Mouse (Mus musculus) myocyte (in vitro differentiated cells): ENCODE data around the gene Gm20388. TPM values are rescaled to one million over a fixed set of nuclear protein-coding genes. Genes with fewer than 3 reads are reported as not detected.

ENCODE experiments used
- H3K27me3 ChIP-seq: one replicate; pipeline ENCODE4 v1.6.1; 2011; ENCODE audit not compliant: control insufficient read depth, insufficient read depth, insufficient read length
- H3K36me3 ChIP-seq: one replicate; pipeline ENCODE4 v1.6.1; 2011; ENCODE audit not compliant: control insufficient read depth, insufficient read depth
- H3K4me2 ChIP-seq: one replicate; pipeline ENCODE4 v1.6.1; 2011; ENCODE audit warnings: low read depth, control low read depth
- H3K4me3 ChIP-seq: one replicate; pipeline ENCODE4 v1.5.1; 2011; ENCODE audit warnings: mild to moderate bottlenecking, control low read depth, moderate library complexity
- H3K79me2 ChIP-seq: one replicate; pipeline ENCODE4 v1.6.1; 2011; ENCODE audit not compliant: control insufficient read depth, insufficient read depth
- H3ac ChIP-seq: one replicate; pipeline ENCODE4 v1.6.1; 2011; ENCODE audit not compliant: control insufficient read depth, insufficient read length
- CEBPB ChIP-seq: IDR thresholded peaks from 2 replicates; pipeline ENCODE4 v1.6.1; 2011; ENCODE audit warnings: mild to moderate bottlenecking, moderate library complexity; ENCODE audit not compliant: poor library complexity, insufficient read depth, severe bottlenecking
- E2F4 ChIP-seq: IDR thresholded peaks from one replicate; pipeline ENCODE4 v1.6.1; 2011; ENCODE audit warnings: mild to moderate bottlenecking, control low read depth, moderate library complexity; ENCODE audit not compliant: insufficient read depth
- MAX ChIP-seq: IDR thresholded peaks from one replicate; pipeline ENCODE4 v1.6.1; 2011; ENCODE audit warnings: low read depth, mild to moderate bottlenecking, control low read depth
- MYOD1 ChIP-seq, 3 experiments: IDR thresholded peaks; one replicate each; pipeline ENCODE4 v1.6.1; 2011; ENCODE audit warnings: control low read depth in 2 of 3, low read depth in 2 of 3, mild to moderate bottlenecking in 2 of 3, moderate library complexity in 1 of 3; ENCODE audit not compliant: insufficient read length in 2 of 3, control insufficient read depth in 1 of 3
- MYOG ChIP-seq, 3 experiments: IDR thresholded peaks; one replicate each; pipeline ENCODE4 v1.6.1; 2011; ENCODE audit warnings: control low read depth in 2 of 3, low read depth in 2 of 3, mild to moderate bottlenecking in 2 of 3; ENCODE audit not compliant: insufficient read length in 2 of 3, control insufficient read depth in 1 of 3, insufficient read depth in 1 of 3
- POLR2A ChIP-seq: IDR thresholded peaks from one replicate; pipeline ENCODE4 v1.6.1; 2011; ENCODE audit warnings: low read depth, mild to moderate bottlenecking, control low read depth, moderate library complexity; ENCODE audit not compliant: insufficient read length
- POLR2AphosphoS2 ChIP-seq: IDR thresholded peaks from one replicate; pipeline ENCODE4 v1.6.1; 2011; ENCODE audit warnings: low read depth, control low read depth; ENCODE audit not compliant: insufficient read length
- REST ChIP-seq: IDR thresholded peaks from one replicate; pipeline ENCODE4 v1.6.1; 2011; ENCODE audit warnings: mild to moderate bottlenecking, control low read depth, moderate library complexity; ENCODE audit not compliant: insufficient read depth, insufficient read length
- SRF ChIP-seq: IDR thresholded peaks from one replicate; pipeline ENCODE4 v1.6.1; 2011; ENCODE audit warnings: low read depth; ENCODE audit not compliant: control insufficient read depth, insufficient read length
- TCF12 ChIP-seq: IDR thresholded peaks from one replicate; pipeline ENCODE4 v1.6.1; 2011; ENCODE audit warnings: mild to moderate bottlenecking, control low read depth; ENCODE audit not compliant: poor library complexity, insufficient read depth, severe bottlenecking
- TCF3 ChIP-seq: IDR thresholded peaks from one replicate; pipeline ENCODE4 v1.6.1; 2011; ENCODE audit warnings: low read depth, control low read depth; ENCODE audit not compliant: insufficient read length
- USF1 ChIP-seq: IDR thresholded peaks from one replicate; pipeline ENCODE4 v1.6.1; 2011; ENCODE audit warnings: low read depth, mild to moderate bottlenecking, control low read depth, moderate library complexity
- polyA plus RNA-seq: library from polyadenylated mRNA; unstranded; fragments of >200 nt; fragmentation: generic; extraction: Trizol; gene quantifications from one replicate; pipeline ENCODE4 v1.2.1, GENCODE M21; 2012; ENCODE audit warnings: missing spikeins

Gene Gm20388
- polyA plus RNA-seq, 1 experiment = 15.3 TPM

- no peak overlapping the region for H3K4me2 ChIP-seq
- H3K4me3 ChIP-seq = no peak overlapping the region
- H3K27me3 ChIP-seq = no peaks in the 10 kb centered on the region
- H3K79me2 ChIP-seq = no peaks in the 10 kb centered on the region
- H3ac ChIP-seq = no peak overlapping the region
- TF ChIP-seq POLR2AphosphoS2 (no peak), POLR2A (no peak), MAX (no peak), USF1 (no peak), MYOG (IDR thresholded peaks at IDR 0.05; ENCODE audit: control insufficient read depth in 1 of 3, insufficient read depth in 1 of 3, insufficient read length in 2 of 3, low read depth in 2 of 3) (no peak), TCF12 (no peak), TCF3 (no peak), E2F4 (no peak), SRF (no peak), MYOD1 (IDR thresholded peaks at IDR 0.05; ENCODE audit: control insufficient read depth in 1 of 3, insufficient read length in 2 of 3, low read depth in 2 of 3) (no peak), REST (no peak)
- H3K36me3 ChIP-seq = peaks cover 6% of the 10 kb centered on the region
Observed at GRCm38 (mm10) chr8:121992911-121993310, 2082.3 kb downstream of the Gm20388 start.

DNA sequence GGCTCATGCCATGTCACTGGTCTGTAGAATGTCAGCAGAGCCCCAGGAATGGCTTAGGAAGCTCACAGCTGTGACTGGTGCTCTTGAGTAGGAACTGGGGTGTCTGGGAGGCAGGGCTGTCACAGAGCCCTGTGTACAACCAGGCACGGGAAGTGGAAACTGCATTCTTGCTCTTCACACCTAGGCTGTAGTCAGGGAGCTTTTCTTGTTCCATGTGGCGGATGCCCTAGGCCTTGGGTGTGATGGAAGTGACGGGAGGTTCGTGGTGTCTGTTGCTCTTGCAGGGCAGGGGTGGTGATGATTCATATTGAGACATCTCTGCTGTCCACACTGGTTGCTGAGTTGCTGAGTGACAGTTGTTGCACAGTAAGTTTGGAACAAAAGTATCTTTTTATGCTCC lies 2084.5 kb downstream of the Gm20388 start:
- TF ChIP-seq TCF3 = no peak
- TF ChIP-seq MYOG (IDR thresholded peaks at IDR 0.05; ENCODE audit: control insufficient read depth in 1 of 3, insufficient read depth in 1 of 3, insufficient read length in 2 of 3, low read depth in 2 of 3) = no peak
- no peak overlapping the region for H3K4me3 ChIP-seq
- H3ac ChIP-seq = no peak overlapping the region
- no peaks in the 10 kb centered on the region for H3K79me2 ChIP-seq
- H3K27me3 ChIP-seq = no peaks in the 10 kb centered on the region
- peaks cover 5% of the 10 kb centered on the region for H3K36me3 ChIP-seq
- no peak overlapping the region for H3K4me2 ChIP-seq

DNA sequence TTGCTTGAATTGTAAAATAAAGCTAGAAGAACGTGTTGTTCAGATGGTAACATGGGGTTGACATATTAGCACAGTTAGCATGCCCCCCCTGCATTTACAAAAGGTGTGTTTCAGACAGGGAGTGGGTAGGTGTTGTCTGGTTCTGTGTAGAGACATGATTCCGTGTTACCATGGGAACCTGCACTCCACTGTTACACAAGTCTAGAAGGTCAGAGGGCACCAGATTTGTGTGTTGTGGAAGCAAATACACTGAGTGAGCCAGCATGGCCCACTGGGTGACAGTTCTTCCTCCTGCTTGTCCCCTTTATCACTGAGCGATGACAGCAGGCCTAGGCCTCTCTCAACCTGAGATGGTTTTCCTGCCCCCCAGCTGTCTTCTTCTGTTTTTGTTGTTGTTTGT lies 2085.3 kb downstream of the Gm20388 start:
- Histone ChIP-seq H3K4me3 (no peak overlapping the region), H3K36me3 (peaks cover 5% of the 10 kb centered on the region), H3K27me3 (no peaks in the 10 kb centered on the region), H3K4me2 (no peak overlapping the region), H3K79me2 (no peaks in the 10 kb centered on the region), H3ac (no peak overlapping the region)
- no peak for TF ChIP-seq REST
- no peak for TF ChIP-seq POLR2A
- no peak for TF ChIP-seq POLR2AphosphoS2
- TF ChIP-seq USF1 = no peak
- no peak for TF ChIP-seq MAX
- TF ChIP-seq TCF3 = no peak
- TF ChIP-seq MYOD1 (IDR thresholded peaks at IDR 0.05; ENCODE audit: control insufficient read depth in 1 of 3, insufficient read length in 2 of 3, low read depth in 2 of 3) = no peak

DNA sequence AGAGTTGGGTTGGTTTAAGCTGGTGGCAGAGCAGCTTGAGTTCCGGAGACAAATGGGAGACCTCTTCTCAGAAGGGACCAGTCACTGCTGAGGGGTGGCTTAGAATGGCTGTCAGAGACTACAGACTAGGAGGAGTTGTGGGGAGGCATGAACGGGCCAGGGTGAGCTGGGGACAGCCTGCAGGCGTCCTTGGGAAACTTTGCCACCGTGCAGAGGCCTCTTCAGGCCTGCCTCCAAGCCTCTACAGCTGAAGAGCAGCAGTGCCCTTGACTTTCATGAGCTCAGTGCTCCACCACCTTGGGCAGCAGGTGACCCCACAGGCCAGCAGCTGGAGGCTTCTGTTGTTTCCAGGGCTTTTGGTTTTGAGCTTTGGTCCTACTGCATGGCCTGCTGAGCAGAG lies 2088.0 kb downstream of the Gm20388 start:
- Histone ChIP-seq H3K4me2 (no peak overlapping the region), H3K4me3 (no peak overlapping the region), H3K36me3 (peaks cover 11% of the 10 kb centered on the region), H3K27me3 (no peaks in the 10 kb centered on the region), H3K79me2 (no peaks in the 10 kb centered on the region), H3ac (no peak overlapping the region)
- TF ChIP-seq TCF12 (no peak), TCF3 (no peak), SRF (no peak), MYOD1 (IDR thresholded peaks at IDR 0.05; ENCODE audit: control insufficient read depth in 1 of 3, insufficient read length in 2 of 3, low read depth in 2 of 3) (no peak), MAX (no peak), REST (no peak), POLR2A (no peak), POLR2AphosphoS2 (no peak), MYOG (IDR thresholded peaks at IDR 0.05; ENCODE audit: control insufficient read depth in 1 of 3, insufficient read depth in 1 of 3, insufficient read length in 2 of 3, low read depth in 2 of 3) (no peak), USF1 (no peak), E2F4 (no peak), CEBPB (no peak)

DNA sequence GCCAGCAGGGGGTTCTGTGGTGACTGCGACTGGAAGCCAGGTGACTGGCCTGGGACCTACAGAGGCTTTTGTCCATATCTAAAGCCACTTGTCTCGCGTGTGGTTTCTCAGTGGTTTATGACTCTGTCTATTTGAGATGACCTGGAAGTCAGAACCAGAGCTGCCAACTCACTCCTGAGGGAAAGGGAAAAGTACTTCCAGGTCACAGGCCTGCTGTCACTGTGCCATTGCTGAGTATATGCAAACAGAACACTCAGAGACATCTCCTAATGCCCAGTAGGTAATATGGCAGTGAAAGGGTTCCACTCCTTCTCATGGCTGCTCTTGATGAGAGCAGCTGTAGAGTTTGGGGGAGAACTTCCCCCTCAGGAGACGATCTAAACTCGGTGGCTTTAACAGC lies 2088.6 kb downstream of the Gm20388 start:
- Histone ChIP-seq H3K27me3 (no peaks in the 10 kb centered on the region), H3K4me2 (no peak overlapping the region), H3K79me2 (no peaks in the 10 kb centered on the region), H3K36me3 (peaks cover 11% of the 10 kb centered on the region), H3K4me3 (no peak overlapping the region), H3ac (no peak overlapping the region)
- TF ChIP-seq TCF12 (no peak), CEBPB (no peak), USF1 (no peak), TCF3 (no peak)
